8 mouse cellular contexts compared by ENCODE assay signal in genomic region chr9:64021319-64021850, GRCm38 (mm10). TPM values are rescaled to one million over a fixed set of nuclear protein-coding genes. Genes with fewer than 3 reads are reported as not detected.
A peak's percentile ranks its signal among the peaks of the same experiment; 100 is the strongest.
DNase-seq lines count a peak whose midpoint lies in the region; ATAC-seq and TF ChIP-seq lines count a peak whose summit lies in the region.

No protein-coding gene starts in this region.

- no peak for TF ChIP-seq POLR2A in heart, adult 2 months (IDR thresholded peaks at IDR 0.05; ENCODE audit: insufficient read depth, low read depth, low read length)

- peaks cover 10% of the 10 kb centered on the region for H3K4me1 ChIP-seq in heart, adult 2 months (ENCODE audit: control insufficient read depth, insufficient read depth, low read length)
- peaks cover 92% of the 10 kb centered on the region for H3K4me1 ChIP-seq in forebrain, embryonic 10.5 days
- H3K4me1 ChIP-seq in liver, embryonic 13.5 days (replicated peaks) = peaks cover 96% of the 10 kb centered on the region

- WGBS in heart, adult 2 months = under 1% methylated on average over 32 of the region's 32 CpGs
- WGBS in forebrain, embryonic 10.5 days = 0% methylated on average over 32 of the region's 32 CpGs
- under 1% methylated on average over 30 of the region's 32 CpGs for WGBS in liver, embryonic 13.5 days (ENCODE audit: insufficient replicate concordance)

- peak overlapping the region; percentile 84 for H3ac ChIP-seq in C2C12 (ENCODE audit: control insufficient read depth, insufficient read length, low read depth)

- H3K4me2 ChIP-seq in liver, embryonic 13.5 days = peak overlapping the region; percentile 98

- peaks cover 1% of the 10 kb centered on the region for H3K79me3 ChIP-seq in C2C12 (ENCODE audit: low read depth)

- peak overlapping the region; percentile 78 for H3K27ac ChIP-seq in heart, adult 2 months
- peak overlapping the region; percentile 97 for H3K27ac ChIP-seq in forebrain, embryonic 10.5 days
- H3K27ac ChIP-seq in liver, embryonic 13.5 days = peak overlapping the region; percentile 92

- intact Hi-C loops in heart, adult 2 months (cut with DNase I) = loop anchor here (2.0 kb wide), 1 partner anchor 63 kb away; no protein-coding TSS in a partner anchor
- intact Hi-C loops in heart, postnatal 25 days (cut with DNase I) = no loop called here

- peaks cover 3% of the 10 kb centered on the region; the same call in 1 of the 2 replicates for H3K36me3 ChIP-seq in heart, adult 2 months (ENCODE audit: control insufficient read depth, insufficient read depth, low read length)
- no peaks in the 10 kb centered on the region for H3K36me3 ChIP-seq in C2C12 (ENCODE audit: control insufficient read depth, insufficient read depth)
- H3K36me3 ChIP-seq in forebrain, embryonic 10.5 days (replicated peaks) = no peaks in the 10 kb centered on the region
- no peaks in the 10 kb centered on the region for H3K36me3 ChIP-seq in liver, embryonic 13.5 days

- no peak for TF ChIP-seq CTCF in heart, adult 2 months (IDR thresholded peaks at IDR 0.05)
- no peak for TF ChIP-seq CTCF in C2C12 (IDR thresholded peaks at IDR 0.05; ENCODE audit: control insufficient read depth, insufficient read depth, insufficient read length)

- no peaks in the 10 kb centered on the region for H3K27me3 ChIP-seq in heart, adult 2 months (ENCODE audit: control insufficient read depth, insufficient read depth, low read length)
- no peaks in the 10 kb centered on the region for H3K27me3 ChIP-seq in C2C12 (ENCODE audit: control insufficient read depth, insufficient read depth, insufficient read length)
- peaks cover 47% of the 10 kb centered on the region for H3K27me3 ChIP-seq in forebrain, embryonic 10.5 days (ENCODE audit: poor library complexity, severe bottlenecking)
- H3K27me3 ChIP-seq in liver, embryonic 13.5 days = peaks cover 42% of the 10 kb centered on the region

- peak overlapping the region; percentile 91 for H3K9ac ChIP-seq in heart, adult 2 months (ENCODE audit: low read depth, low read length)
- peak overlapping the region; percentile 80 for H3K9ac ChIP-seq in liver, embryonic 13.5 days

- H3K79me2 ChIP-seq in heart, adult 2 months (replicated peaks; ENCODE audit: control insufficient read depth, insufficient read depth, low read length) = no peaks in the 10 kb centered on the region; the same call in 1 of the 2 replicates
- H3K79me2 ChIP-seq in C2C12 (ENCODE audit: control insufficient read depth, insufficient read depth) = peaks cover 51% of the 10 kb centered on the region

- no peak for ATAC-seq in liver, embryonic 13.5 days (ENCODE audit: low read depth)

- peak overlapping the region; percentile 60 for H3K4me3 ChIP-seq in heart, adult 2 months
- peak overlapping the region; percentile 53 for H3K4me3 ChIP-seq in C2C12 (ENCODE audit: insufficient read depth, poor library complexity, severe bottlenecking)
- peak overlapping the region; percentile 90 for H3K4me3 ChIP-seq in forebrain, embryonic 10.5 days
- H3K4me3 ChIP-seq in liver, embryonic 13.5 days (replicated peaks) = peak overlapping the region; percentile 67

- no peak for DNase-seq in heart, adult 2 months
- DNase-seq in heart, postnatal 25 days (ENCODE audit: low spot score) = no peak
- no peak for DNase-seq in forebrain, embryonic 10.5 days (ENCODE audit: extremely low spot score, low spot score)
- no peak for DNase-seq in liver, embryonic 13.5 days
- DNase-seq in thymus, postnatal 4 days = peak; percentile 57
- DNase-seq in spleen, adult 12 weeks (ENCODE audit: low spot score) = no peak
- no peak for DNase-seq in right cerebral cortex, postnatal 10 days (ENCODE audit: low spot score in 2 of 2)

- TF ChIP-seq EP300 in heart, adult 2 months (IDR thresholded peaks at IDR 0.05; ENCODE audit: insufficient read depth, low read depth, low read length) = no peak

- no peaks in the 10 kb centered on the region for H3K9me3 ChIP-seq in forebrain, embryonic 10.5 days
- no peaks in the 10 kb centered on the region for H3K9me3 ChIP-seq in liver, embryonic 13.5 days (replicated peaks)

TF ChIP-seq in C2C12, 6 proteins besides CTCF, POLR2A, EP300 and RAD21:
- TF ChIP-seq MYOG (IDR thresholded peaks at IDR 0.05; ENCODE audit: control insufficient read depth, extremely low read depth, insufficient read length) = no peak
- no peak for TF ChIP-seq USF1 (IDR thresholded peaks at IDR 0.05; ENCODE audit: low read depth)
- no peak for TF ChIP-seq FOSL1 (IDR thresholded peaks at IDR 0.05; ENCODE audit: insufficient read depth, low read length, poor library complexity, severe bottlenecking)
- TF ChIP-seq MYOD1 (IDR thresholded peaks at IDR 0.05; ENCODE audit: control insufficient read depth, insufficient read length, low read depth) = no peak
- no peak for TF ChIP-seq CEBPB (IDR thresholded peaks at IDR 0.05; ENCODE audit: low read depth)
- TF ChIP-seq MAX (IDR thresholded peaks at IDR 0.05) = no peak

RNA-seq across cellular contexts. Expression of gene Smad6, which starts 0.5 kb away (rescaled TPM):
- total RNA-seq in heart, adult 2 months (2021) = 10 to 100 TPM; 11.0 to 15.1 TPM
- 9.6 and 14.7 TPM in 2 replicates for polyA plus RNA-seq in heart, adult 2 months (2012; rRNA removed)
- total RNA-seq in heart, postnatal 25 days (2021) = 10 to 100 TPM in 1 of 2 experiments, 1 to 10 TPM in 1; 9.8 to 13.6 TPM
- 15.4 TPM for polyA plus RNA-seq in C2C12 (2012; fragmentation: generic; extraction: Trizol)
- polyA plus RNA-seq in forebrain, embryonic 10.5 days (2016; fragmentation: Nextera tagmentation; extraction: Ambion mirVana) = 3.6 and 3.7 TPM in 2 replicates
- 2.5 and 2.8 TPM in 2 replicates for polyA plus RNA-seq in liver, embryonic 13.5 days (2015; fragmentation: Nextera tagmentation; extraction: Ambion mirVana)
